Mouse (Mus musculus) layer of hippocampus, postnatal 14 days (tissue): ENCODE data around the gene Cpb2. TPM values are rescaled to one million over a fixed set of nuclear protein-coding genes. Genes with fewer than 3 reads are reported as not detected.

ENCODE experiments used
- DNase-seq, 2 experiments: peaks; one replicate each; pipeline ENCODE4 v3.0.0; 2021 to 2022; ENCODE audit warnings: low spot score in 2 of 2, mixed read lengths in 1 of 2
- long read RNA-seq, 2 experiments: library from polyadenylated mRNA; stranded (forward); transcript quantifications; one replicate each; pipeline ENCODE4 v2.0.0; 2021
- total RNA-seq, 2 experiments: library from RNA; stranded (reverse); gene quantifications; 2 replicates each; pipeline ENCODE4 v1.2.3; 2021

The Cpb2 gene
- total RNA-seq: not detected
- long read RNA-seq, experiment 1: 0 reads
- long read RNA-seq, experiment 2: 0 reads

DNA sequence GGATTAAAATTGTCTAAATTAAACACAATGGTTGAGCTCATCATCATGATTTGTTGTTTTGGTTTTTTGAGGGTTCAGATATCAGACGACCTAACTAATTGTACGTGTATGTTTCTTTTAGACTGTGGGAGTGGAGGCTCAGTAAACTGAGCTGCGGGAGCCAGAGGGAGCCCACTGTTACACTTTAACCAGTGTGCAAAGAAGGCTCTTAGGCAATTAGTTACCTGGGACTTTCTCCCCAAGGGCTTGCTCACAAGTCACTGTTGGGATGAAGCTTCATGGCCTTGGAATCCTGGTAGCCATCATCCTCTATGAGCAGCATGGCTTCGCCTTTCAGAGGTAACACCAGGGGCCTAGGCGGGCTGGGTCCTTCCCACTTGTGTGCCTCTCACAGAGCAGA is at the start of gene Cpb2:
Gene Cpb2 (plus strand): TSS at position 201 of the 400 bp plus-strand sequence.
- no peak for DNase-seq

DNA sequence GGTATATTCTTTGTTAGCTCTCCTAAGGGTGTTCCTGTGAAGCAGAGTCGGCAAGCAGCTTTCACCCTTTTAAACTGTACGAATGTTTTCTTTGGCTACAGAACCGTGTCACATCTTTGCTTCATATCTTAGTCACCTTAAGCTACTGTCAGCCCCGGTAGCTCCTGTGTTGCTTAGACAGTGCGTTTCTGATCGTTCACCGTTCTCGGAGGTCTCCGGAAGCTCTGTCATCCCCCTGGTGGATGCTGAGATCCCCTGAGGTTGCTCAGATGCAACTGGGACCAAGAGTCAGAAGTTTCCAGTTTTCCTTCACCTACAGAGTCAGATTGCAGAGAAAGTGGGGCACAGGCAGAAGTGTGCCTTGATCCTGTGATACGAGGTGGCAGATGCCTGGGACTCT is 49.7 kb upstream of the Cpb2 start:
- DNase-seq: no peak

DNA sequence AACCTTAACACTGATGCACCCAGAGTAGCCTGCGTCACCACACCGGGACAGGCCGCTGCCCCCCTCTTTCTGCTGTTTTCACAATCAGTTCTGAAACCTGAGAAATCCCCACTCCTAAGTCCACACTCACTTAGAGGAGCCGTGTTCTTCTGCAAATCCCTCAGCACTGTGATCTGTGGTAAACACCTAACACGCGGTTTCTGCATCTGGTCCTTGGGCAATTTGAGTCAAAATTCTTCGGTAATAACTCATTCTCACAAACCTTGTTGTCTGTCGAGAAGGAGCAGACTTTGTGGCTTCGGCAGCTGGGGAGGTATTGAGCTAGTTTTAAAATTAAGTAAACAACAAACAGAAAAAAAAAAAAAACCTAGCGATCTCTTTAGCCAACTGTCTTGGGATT is 49.2 kb upstream of the Cpb2 start:
- no peak for DNase-seq

DNA sequence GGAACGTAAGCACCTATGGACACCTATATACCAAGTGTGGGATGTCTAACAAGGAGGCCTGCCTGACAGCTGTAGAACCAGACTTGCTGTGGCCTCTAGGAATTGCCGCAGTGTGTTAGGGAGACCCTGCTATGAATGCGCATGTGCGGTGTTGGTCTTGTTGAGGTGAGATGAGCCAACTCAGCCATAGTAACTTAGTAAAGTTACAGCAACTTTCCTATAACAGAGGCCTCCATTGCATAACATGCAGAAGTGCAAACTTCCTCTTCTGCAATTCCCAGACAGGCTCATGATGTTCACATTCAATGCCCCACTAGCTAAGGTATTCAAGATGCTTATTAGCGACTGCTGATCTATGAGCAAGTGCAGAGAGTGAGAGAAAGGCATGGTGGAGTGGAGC is 46.6 kb upstream of the Cpb2 start:
- DNase-seq: no peak

DNA sequence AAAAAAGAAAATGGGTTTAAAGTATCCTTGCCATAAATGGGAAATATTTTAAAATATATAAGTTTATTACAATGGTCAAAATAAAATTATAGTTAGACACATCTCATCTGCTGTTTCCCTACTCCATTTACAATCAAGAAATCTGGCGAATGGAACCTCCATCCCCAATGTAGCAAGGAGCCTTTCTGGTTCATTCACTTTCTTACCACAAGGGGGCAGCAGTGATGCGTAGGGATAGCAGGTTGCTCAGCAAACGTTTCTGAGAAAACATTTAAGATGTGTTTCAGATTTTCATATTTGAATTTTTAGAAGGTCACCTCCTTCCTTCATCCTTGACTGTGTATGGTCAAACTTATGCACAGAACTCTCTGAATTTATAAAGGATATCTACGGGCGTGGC is 45.1 kb upstream of the Cpb2 start:
- peak; percentile 16 to 73 for DNase-seq

DNA sequence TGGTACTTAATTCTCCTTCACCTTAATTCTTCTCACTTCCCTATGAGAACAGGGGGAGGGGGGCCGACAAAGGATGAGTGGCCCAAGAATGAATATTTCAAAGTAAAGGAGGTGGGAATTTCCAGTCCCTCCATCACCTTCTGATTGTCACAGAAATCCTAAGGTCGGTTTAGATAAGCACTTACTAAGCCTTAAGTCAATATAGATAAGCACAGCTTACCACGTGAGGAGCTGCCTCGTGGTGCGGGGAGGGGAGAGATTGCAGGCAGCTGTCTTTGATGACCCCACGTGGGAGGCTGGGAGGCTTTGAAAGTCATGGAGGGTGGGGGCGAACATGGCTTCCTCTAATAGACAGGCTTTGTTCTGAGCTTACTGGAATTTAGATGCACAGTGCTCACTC is 44.4 kb upstream of the Cpb2 start:
- DNase-seq: no peak

DNA sequence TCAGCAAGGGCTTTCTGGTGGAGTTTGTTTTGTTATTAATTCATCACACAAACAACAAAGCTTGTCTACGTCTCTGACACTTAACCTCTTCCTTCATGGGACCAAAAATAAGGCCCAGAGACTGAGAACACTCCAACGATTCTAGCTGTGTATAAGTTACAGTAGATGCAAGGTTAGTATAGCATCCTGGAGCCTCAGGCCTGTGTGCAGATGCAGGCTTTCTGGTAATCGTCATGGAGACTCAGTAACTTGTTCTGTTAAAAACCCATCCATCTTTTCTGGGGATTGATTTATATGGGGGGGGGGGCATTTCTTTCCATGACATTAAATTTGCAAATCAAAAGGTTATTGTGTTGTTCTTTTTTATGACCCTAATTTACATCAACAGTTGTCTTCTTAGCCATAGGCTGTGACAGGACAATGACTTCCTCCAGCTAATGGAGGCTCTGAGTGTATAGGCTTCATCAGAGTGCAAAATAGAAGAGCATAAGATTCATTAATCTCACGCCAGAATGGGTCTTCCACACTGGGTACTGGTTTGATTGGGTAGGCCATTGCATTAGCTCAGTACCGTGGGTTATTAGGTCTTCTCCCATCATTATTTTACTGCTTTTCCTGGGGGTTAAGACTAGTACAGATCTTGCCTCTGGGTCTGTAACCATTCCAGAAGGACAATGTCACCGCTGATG is 36.6 kb upstream of the Cpb2 start:
- no peak for DNase-seq

DNA sequence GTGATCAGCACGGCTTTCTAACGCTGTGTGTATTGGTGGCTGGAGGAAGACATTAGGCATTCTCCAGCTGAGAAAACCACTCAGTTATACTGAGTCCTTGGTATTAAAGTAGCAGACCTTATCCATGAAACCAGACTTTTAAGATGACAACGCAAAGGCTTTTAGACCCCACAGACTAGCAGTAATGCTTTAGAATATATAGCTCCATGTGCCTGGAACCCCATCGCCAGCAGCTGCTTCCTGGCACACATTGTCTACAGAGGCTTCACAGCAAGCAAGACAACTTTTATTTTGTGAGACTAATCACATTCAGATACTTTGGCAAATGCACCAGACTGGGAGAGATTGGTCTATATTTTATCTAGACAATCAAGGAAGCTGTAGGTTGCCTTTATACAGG is 35.8 kb upstream of the Cpb2 start:
- DNase-seq: no peak

DNA sequence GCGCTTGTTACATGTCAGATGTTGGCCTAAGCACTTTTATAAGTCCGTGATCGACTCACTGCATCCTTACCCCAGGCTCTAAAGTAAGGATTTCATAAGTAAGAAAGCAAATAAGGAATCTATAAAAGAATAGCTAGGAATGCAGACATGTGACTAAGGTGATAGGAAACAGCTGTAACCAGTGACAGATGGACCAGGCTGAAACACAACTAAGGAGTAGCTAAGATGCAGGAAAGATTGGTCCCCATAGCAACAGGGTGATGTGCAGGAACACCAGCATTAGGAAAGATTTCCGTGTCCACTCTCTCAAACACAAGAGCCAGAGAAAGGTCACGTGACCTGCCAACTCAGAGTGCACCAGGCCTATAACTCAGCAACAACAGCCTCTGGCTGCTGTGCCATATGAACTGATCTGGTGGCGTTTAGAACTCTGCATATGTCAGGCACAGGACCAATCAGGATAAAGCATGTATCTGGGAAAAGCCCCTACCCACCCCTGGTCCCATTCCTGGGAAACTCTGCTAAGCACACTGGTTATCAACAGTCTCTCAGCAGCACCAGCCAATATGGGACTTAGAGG is 33.4 kb upstream of the Cpb2 start:
- no peak for DNase-seq

DNA sequence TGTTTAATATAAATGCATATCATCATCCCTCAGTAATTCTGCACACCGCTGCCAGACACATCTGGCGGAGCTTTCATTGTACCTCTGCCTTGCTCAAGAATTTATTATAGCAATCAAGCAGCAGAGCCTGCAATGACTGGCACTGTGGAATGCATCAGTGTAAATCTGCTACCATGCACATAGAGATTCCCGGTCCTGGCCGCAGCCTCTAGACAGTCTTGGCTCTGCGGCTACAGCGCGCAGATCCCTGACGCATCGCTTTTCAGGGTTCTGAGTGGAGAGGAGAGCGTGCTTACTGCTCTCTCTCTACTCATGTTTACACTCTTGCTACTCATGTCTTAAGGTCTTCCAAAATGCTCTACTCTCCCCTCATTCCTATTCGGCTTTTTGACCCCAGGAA is 28.3 kb upstream of the Cpb2 start:
- DNase-seq: no peak

DNA sequence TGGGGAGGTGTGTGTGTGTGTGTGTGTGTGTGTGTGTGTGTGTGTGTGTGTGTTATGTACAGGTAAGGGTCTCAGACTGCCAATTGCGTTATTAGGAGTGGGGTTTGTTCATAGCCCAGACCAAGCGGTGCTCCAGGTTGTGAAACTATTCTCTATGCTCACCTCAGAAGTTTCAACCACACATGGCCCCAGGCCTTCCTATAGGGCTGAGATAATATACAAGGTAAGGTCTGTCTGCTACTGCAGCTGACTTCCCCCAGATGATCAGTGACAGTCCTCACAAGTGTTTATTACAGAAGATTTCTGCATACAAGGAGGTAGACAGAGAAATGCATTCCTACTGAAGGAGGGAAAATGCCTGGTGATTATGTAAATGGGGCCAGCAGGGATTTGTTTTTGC is 23.2 kb upstream of the Cpb2 start:
- DNase-seq: no peak

DNA sequence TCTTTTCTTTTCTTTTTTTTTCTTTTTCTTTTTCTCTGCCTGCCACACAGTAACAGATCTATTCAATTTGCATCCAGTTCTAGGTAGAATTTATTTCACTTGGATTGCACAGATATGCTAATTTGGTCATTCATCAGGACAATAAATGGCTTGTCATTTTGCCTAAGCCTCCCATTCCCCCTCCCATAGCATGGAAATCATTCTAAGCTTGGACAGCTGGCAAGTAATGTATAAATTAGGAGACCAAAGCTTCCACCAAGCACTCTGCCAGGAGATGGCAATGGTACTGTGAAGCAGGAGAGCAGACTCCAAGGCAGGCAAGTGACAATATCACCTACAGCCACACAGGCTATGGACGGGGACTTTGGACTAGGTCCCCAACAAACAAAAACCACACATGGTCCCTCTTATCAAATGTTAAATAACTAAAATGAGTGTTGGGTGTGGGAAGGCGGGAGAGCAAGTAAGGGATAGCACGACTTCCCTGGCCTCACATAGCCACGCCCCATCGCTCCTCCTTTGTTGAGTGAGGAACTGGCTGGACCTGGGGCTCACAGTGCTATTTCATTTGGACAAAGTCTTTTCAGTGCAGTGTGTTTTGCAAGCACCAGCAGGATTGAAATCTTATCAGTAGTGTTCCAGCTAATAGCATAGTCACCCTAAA is 22.7 kb upstream of the Cpb2 start:
- DNase-seq: no peak

DNA sequence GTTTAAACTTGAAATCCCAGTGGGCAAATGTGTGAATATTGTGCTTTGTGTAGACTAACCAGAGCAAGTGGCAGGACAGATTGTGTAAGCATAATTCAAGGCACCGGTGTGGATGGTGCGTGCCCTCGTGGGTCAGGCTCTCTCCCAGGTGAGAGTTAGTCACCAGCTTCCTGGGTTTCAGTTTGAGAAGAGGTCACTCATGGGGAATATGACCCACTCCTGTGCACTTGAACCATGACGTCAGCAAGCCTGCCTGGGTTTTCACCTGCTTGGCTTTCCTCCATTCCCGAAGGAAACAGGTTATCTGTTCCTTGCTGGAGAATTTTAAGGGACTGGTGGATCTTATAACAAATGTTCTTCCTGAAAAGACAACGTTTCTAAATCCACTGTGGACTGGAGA is 19.7 kb upstream of the Cpb2 start:
- no peak for DNase-seq

DNA sequence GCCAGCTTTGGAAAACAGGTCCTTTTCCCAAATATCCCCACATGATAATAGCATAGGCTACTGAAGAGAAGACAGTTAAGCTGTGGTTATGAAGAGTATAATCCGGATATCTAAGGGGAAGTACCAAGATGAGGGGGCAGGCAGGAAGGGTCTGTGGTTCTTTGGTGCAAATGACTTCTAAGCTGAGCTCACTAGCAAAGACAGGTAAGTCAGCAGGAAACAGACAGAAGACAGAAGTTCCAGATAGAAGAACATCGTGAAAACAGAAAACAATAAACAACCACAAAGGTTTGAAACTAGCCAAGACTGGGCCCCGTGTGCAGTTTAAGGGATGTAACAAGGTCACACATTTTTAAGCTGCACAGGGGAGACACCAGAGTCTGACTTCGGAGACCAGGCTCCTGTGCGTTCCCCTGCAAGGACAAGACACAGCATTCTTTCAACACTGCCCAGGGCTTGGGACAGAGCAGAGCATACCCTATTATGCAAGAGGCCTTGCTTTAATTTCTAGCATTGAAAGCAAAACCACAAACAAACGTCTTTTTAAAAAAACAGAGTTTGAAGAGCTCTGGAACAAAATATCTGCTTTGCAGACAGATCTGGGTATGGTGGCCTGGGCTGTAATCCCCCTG is 14.5 kb upstream of the Cpb2 start:
- DNase-seq: no peak

DNA sequence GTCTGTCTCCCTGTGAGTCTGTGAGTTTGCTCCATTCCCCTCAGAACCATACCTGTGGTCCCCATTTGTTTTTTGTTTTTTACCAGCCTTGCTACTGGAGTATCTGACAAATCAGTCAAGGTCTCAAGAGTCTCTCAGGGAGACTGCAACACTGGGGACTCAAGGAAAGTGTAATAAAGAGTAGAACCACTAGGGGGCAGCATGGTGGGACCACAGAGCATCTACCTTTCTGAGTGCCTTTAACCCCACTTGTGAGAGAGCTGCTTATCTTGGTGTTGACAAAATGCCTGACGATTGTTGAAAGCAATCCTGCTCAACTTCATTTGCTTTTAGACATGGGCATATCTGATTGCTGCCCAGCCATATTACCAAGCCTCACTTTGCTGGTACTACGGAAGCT is 12.3 kb upstream of the Cpb2 start:
- peak in 1 of 2 experiments; percentile 39 for DNase-seq

DNA sequence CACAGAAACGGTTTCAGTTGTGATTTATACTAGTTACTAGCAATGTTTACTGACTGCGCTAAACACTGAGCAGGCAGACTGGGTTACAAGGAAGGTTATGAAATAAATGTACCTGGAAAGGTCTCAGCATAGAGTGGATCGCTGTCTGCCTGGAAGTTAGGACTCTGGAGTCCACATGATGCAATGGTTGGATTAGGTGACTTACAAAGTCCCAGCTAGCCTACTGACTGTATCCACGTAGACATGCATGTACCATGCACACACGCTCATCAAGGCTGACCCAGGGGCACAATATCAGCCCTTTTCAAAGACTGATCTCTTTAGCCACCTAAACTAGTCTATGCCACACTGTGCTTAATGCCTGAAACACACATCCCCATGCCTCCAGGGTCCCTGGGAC is 9.0 kb upstream of the Cpb2 start:
- no peak for DNase-seq

DNA sequence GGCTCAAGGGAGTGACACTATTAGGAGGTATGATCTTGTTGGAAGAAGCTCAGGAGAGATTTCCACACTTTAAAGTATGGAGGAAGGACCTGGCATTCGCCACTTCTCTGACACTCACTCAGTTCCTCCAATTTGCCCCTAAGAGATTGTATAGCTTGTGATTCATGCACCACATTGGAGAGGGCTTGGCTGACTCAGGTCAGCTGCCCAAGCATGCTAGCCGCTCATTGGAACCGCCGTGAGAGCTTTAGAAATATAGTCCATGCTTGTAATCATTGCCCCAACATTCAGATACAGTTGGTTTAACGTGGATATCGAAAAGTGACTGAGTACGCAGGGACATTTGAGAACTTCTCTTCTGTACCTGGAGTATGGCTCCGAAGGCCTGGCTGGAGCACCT is 6.5 kb upstream of the Cpb2 start:
- DNase-seq: no peak

DNA sequence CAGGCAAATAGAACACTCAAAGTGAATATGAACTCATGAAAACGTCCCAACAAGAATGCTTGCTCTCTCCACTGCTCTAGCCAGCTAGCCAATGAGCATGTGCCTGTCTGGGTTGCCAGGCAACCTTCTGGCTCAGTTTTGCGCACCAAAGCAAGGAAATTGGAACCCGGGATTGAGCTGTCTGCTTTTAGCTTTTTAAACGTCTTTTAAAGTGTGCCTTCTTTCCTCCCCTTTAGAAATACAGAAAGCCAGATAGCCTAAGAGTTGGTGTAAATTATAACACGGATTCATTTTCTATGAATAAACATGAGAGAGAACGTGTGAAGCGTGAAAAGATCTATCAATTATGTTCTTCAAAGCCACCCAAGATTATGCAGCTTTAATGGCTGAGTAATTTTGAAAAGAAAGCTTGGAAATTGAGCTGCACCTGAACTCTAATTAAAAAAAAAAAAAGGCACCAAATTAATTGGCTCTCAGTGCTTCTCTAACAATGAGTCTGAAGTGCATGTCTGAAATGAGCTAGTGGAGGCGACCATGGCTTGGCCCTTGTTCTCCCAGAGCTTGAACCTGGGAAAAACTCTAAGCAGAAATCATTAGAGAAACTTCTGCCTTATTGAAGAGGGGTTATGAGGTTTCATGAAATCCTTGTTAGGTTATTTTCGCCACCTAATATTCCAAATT is 6.0 kb upstream of the Cpb2 start:
- peak; percentile 46 to 75 for DNase-seq

DNA sequence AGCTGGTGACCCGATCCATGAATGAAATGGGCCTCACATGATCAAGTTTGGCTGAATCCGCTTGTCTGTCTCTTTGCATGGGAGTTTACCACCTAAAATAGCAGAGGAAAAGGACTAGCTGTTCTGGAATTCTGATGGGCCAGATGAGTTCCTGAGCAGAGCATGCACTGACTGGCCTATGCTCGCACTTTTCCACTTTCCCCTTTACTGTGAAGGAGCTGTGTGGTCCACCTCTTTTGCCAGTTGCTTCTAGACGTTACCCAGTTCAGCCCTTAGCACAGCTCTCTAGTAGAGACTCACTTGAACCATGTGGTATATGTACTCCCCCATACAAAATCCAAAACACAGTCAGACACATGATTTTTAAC is 5.5 kb upstream of the Cpb2 start:
- DNase-seq: no peak

DNA sequence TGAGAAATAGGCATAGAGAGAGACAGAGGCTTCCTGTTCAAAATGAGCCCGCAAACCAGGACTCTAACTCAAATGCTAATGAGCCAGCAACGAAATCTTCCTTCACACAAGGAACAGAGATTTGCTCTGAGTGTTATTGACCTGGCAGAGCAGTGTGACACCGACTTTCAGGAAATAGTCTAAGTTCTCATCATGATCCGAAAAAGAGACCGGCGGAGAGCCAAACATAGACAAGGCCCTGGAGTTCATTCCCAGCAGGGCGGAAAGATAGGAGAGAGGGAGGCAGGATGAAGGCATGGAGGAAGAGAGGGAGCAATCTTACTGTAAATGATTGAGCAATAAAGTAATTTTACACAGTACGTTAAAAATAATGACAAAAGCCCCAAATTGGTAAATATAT is 5.0 kb upstream of the Cpb2 start:
- DNase-seq: no peak

DNA sequence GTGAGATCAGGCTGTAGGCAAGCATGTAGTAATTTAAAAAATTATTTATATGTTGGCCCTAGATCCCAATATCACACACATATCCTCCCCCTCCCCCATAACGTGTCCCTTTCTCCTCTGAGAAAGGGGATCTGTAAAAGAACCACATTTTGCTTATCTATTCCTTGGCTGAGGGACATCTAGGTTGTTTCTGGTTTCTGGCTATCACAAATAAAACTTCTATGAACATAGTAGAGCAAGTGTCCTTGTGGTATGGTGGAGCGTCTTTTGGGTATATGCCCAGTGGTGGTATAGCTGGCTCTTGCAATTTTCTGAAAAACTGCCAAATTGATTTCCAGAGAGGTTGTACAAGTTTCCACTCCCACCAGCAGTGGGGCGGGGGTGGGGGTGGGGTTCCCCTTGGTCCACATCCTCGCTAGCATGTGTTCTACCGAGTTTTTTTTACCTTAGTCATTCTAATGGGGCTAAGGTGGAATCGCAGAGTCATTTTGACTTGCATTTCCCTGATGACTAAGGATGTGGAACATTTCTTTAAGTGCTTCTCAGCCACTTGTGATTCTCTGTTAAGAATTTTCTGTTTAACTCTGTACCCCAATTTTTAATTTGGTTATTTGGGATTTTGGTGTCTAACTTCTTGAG is 3.9 kb upstream of the Cpb2 start:
- no peak for DNase-seq
